Mouse (Mus musculus): ENCODE data around the gene Gon7. TPM values are rescaled to one million over a fixed set of nuclear protein-coding genes. Genes with fewer than 3 reads are reported as not detected.

Gene Gon7
- polyA plus RNA-seq (2014; fragmentation: Nextera tagmentation; extraction: Ambion mirVana) = 45.9 and 46.0 TPM in 2 replicates

GRCm38 (mm10) chr12:102757689-102758402 is at the start of gene Gon7, which contains the start of the genes Gm28051 and Ubr7:
TSS of gene Gon7 (minus strand) at chr12:102757803.
TSS of gene Gm28051 (minus strand) at chr12:102757765.
TSS of gene Ubr7 (plus strand) at chr12:102757967.
- peak within 1 kb of the TSS; percentile 75 for H3K4me3 ChIP-seq (ENCODE audit: low read depth, low read length)
- ATAC-seq (replicated peaks; ENCODE audit: low FRiP score) = peak; percentile 94
- no peaks in the 10 kb centered on the region for H3K27me3 ChIP-seq (ENCODE audit: control insufficient read depth, insufficient read depth, low read length)
- peak; percentile 97 for DNase-seq (ENCODE audit: low spot score)
- peak within 1 kb of the TSS; percentile 84 for H3K27ac ChIP-seq (ENCODE audit: low read depth, low read length)
- H3K36me3 ChIP-seq (ENCODE audit: control insufficient read depth, insufficient read depth, low read length) = no peaks in the 10 kb centered on the region; the same call in 1 of the 2 replicates
- WGBS = under 1% methylated on average over 72 of the region's 73 CpGs
- H3K4me2 ChIP-seq (ENCODE audit: low read depth, low read length, severe bottlenecking) = peak within 1 kb of the TSS; percentile 87
- peak within 1 kb of the TSS; percentile 84 for H3K9ac ChIP-seq (ENCODE audit: low read length)
- H3K9me3 ChIP-seq (ENCODE audit: control insufficient read depth, low read length) = no peaks in the 10 kb centered on the region
- H3K4me1 ChIP-seq (replicated peaks; ENCODE audit: control insufficient read depth, insufficient read depth, low read length) = peaks cover 8% of the 10 kb centered on the region; the same call in 1 of the 2 replicates

GRCm38 (mm10) chr12:102799528-102799927 is 41.9 kb upstream of the Gon7 start:
- no peak overlapping the region for H3K9ac ChIP-seq (ENCODE audit: low read length)
- WGBS = 89% methylated on average over 2 of the region's 2 CpGs
- H3K27me3 ChIP-seq (ENCODE audit: control insufficient read depth, insufficient read depth, low read length) = no peaks in the 10 kb centered on the region
- H3K9me3 ChIP-seq (ENCODE audit: control insufficient read depth, low read length) = no peaks in the 10 kb centered on the region
- H3K4me2 ChIP-seq (ENCODE audit: low read depth, low read length, severe bottlenecking) = no peak overlapping the region
- no peak overlapping the region for H3K4me3 ChIP-seq (ENCODE audit: low read depth, low read length)
- peaks cover 4% of the 10 kb centered on the region; the same call in 1 of the 2 replicates for H3K36me3 ChIP-seq (ENCODE audit: control insufficient read depth, insufficient read depth, low read length)
- no peak overlapping the region for H3K27ac ChIP-seq (ENCODE audit: low read depth, low read length)
- no peak for ATAC-seq (replicated peaks; ENCODE audit: low FRiP score)
- DNase-seq (ENCODE audit: low spot score) = no peak
- no peaks in the 10 kb centered on the region for H3K4me1 ChIP-seq (replicated peaks; ENCODE audit: control insufficient read depth, insufficient read depth, low read length)

GRCm38 (mm10) chr12:102787927-102788326 is 30.3 kb upstream of the Gon7 start:
- no peaks in the 10 kb centered on the region for H3K9me3 ChIP-seq (ENCODE audit: control insufficient read depth, low read length)
- no peaks in the 10 kb centered on the region for H3K27me3 ChIP-seq (ENCODE audit: control insufficient read depth, insufficient read depth, low read length)
- DNase-seq (ENCODE audit: low spot score) (no peak), ATAC-seq (replicated peaks; ENCODE audit: low FRiP score) (no peak)
- no peaks in the 10 kb centered on the region; the same call in 1 of the 2 replicates for H3K36me3 ChIP-seq (ENCODE audit: control insufficient read depth, insufficient read depth, low read length)
- H3K4me1 ChIP-seq (replicated peaks; ENCODE audit: control insufficient read depth, insufficient read depth, low read length) = no peaks in the 10 kb centered on the region
- WGBS = 89% methylated on average over 7 of the region's 7 CpGs
- no peak overlapping the region for H3K4me2 ChIP-seq (ENCODE audit: low read depth, low read length, severe bottlenecking)
- no peak overlapping the region for H3K27ac ChIP-seq (ENCODE audit: low read depth, low read length)
- H3K4me3 ChIP-seq (ENCODE audit: low read depth, low read length) = no peak overlapping the region
- no peak overlapping the region for H3K9ac ChIP-seq (ENCODE audit: low read length)

GRCm38 (mm10) chr12:102785593-102785985 is 28.0 kb upstream of the Gon7 start:
- 93% methylated on average over 5 of the region's 5 CpGs for WGBS
- Histone ChIP-seq H3K4me1 (replicated peaks; ENCODE audit: control insufficient read depth, insufficient read depth, low read length) (no peaks in the 10 kb centered on the region), H3K9me3 (ENCODE audit: control insufficient read depth, low read length) (no peaks in the 10 kb centered on the region), H3K9ac (ENCODE audit: low read length) (no peak overlapping the region), H3K36me3 (ENCODE audit: control insufficient read depth, insufficient read depth, low read length) (no peaks in the 10 kb centered on the region; the same call in 1 of the 2 replicates), H3K4me3 (ENCODE audit: low read depth, low read length) (no peak overlapping the region), H3K27me3 (ENCODE audit: control insufficient read depth, insufficient read depth, low read length) (no peaks in the 10 kb centered on the region), H3K4me2 (ENCODE audit: low read depth, low read length, severe bottlenecking) (no peak overlapping the region), H3K27ac (ENCODE audit: low read depth, low read length) (no peak overlapping the region)
- ATAC-seq (replicated peaks; ENCODE audit: low FRiP score) = no peak
- DNase-seq (ENCODE audit: low spot score) = no peak

- Histone ChIP-seq H3K4me1 (replicated peaks; ENCODE audit: control insufficient read depth, insufficient read depth, low read length) (no peaks in the 10 kb centered on the region), H3K9ac (ENCODE audit: low read length) (no peak overlapping the region), H3K4me3 (ENCODE audit: low read depth, low read length) (no peak overlapping the region), H3K4me2 (ENCODE audit: low read depth, low read length, severe bottlenecking) (no peak overlapping the region), H3K27ac (ENCODE audit: low read depth, low read length) (no peak overlapping the region), H3K36me3 (ENCODE audit: control insufficient read depth, insufficient read depth, low read length) (no peaks in the 10 kb centered on the region; the same call in 1 of the 2 replicates), H3K27me3 (ENCODE audit: control insufficient read depth, insufficient read depth, low read length) (no peaks in the 10 kb centered on the region), H3K9me3 (ENCODE audit: control insufficient read depth, low read length) (no peaks in the 10 kb centered on the region)
- ATAC-seq (replicated peaks; ENCODE audit: low FRiP score) (no peak), DNase-seq (ENCODE audit: low spot score) (no peak)
- 93% methylated on average over 19 of the region's 19 CpGs for WGBS
These were observed 27.4 kb upstream of the Gon7 start for GRCm38 (mm10) chr12:102784899-102785592.

- Histone ChIP-seq H3K9me3 (ENCODE audit: control insufficient read depth, low read length) (no peaks in the 10 kb centered on the region), H3K9ac (ENCODE audit: low read length) (no peak overlapping the region), H3K36me3 (ENCODE audit: control insufficient read depth, insufficient read depth, low read length) (no peaks in the 10 kb centered on the region; the same call in 1 of the 2 replicates), H3K4me1 (replicated peaks; ENCODE audit: control insufficient read depth, insufficient read depth, low read length) (no peaks in the 10 kb centered on the region), H3K4me2 (ENCODE audit: low read depth, low read length, severe bottlenecking) (no peak overlapping the region), H3K4me3 (ENCODE audit: low read depth, low read length) (no peak overlapping the region), H3K27me3 (ENCODE audit: control insufficient read depth, insufficient read depth, low read length) (no peaks in the 10 kb centered on the region), H3K27ac (ENCODE audit: low read depth, low read length) (no peak overlapping the region)
- DNase-seq (ENCODE audit: low spot score) = no peak
- no peak for ATAC-seq (replicated peaks; ENCODE audit: low FRiP score)
- 91% methylated on average over 5 of the region's 5 CpGs for WGBS
These were observed 25.2 kb upstream of the Gon7 start for GRCm38 (mm10) chr12:102782841-102783240.

- H3K27me3 ChIP-seq (ENCODE audit: control insufficient read depth, insufficient read depth, low read length) = no peaks in the 10 kb centered on the region
- DNase-seq (ENCODE audit: low spot score) = no peak
- H3K9me3 ChIP-seq (ENCODE audit: control insufficient read depth, low read length) = no peaks in the 10 kb centered on the region
- ATAC-seq (replicated peaks; ENCODE audit: low FRiP score) = no peak
- no peak overlapping the region for H3K27ac ChIP-seq (ENCODE audit: low read depth, low read length)
- WGBS = 51% methylated on average over 3 of the region's 3 CpGs
- no peak overlapping the region for H3K4me2 ChIP-seq (ENCODE audit: low read depth, low read length, severe bottlenecking)
- no peak overlapping the region for H3K4me3 ChIP-seq (ENCODE audit: low read depth, low read length)
- no peaks in the 10 kb centered on the region for H3K4me1 ChIP-seq (replicated peaks; ENCODE audit: control insufficient read depth, insufficient read depth, low read length)
- H3K36me3 ChIP-seq (ENCODE audit: control insufficient read depth, insufficient read depth, low read length) = peaks cover 3% of the 10 kb centered on the region; the same call in 1 of the 2 replicates
- H3K9ac ChIP-seq (ENCODE audit: low read length) = no peak overlapping the region
These were observed 21.8 kb upstream of the Gon7 start for GRCm38 (mm10) chr12:102779452-102779851.

GRCm38 (mm10) chr12:102778151-102778550 is 20.5 kb upstream of the Gon7 start:
- Histone ChIP-seq H3K4me3 (ENCODE audit: low read depth, low read length) (no peak overlapping the region), H3K27ac (ENCODE audit: low read depth, low read length) (no peak overlapping the region), H3K27me3 (ENCODE audit: control insufficient read depth, insufficient read depth, low read length) (no peaks in the 10 kb centered on the region), H3K4me1 (replicated peaks; ENCODE audit: control insufficient read depth, insufficient read depth, low read length) (no peaks in the 10 kb centered on the region), H3K9ac (ENCODE audit: low read length) (no peak overlapping the region), H3K4me2 (ENCODE audit: low read depth, low read length, severe bottlenecking) (no peak overlapping the region), H3K36me3 (ENCODE audit: control insufficient read depth, insufficient read depth, low read length) (peaks cover 3% of the 10 kb centered on the region; the same call in 1 of the 2 replicates), H3K9me3 (ENCODE audit: control insufficient read depth, low read length) (no peaks in the 10 kb centered on the region)
- WGBS = 84% methylated on average over 5 of the region's 5 CpGs
- ATAC-seq (replicated peaks; ENCODE audit: low FRiP score) (no peak), DNase-seq (ENCODE audit: low spot score) (no peak)
